ENCODE assay signal across 22 mouse cellular contexts in genomic region chr2:4209234-4209633, GRCm38 (mm10).
DNase-seq lines count a peak whose midpoint lies in the region; ATAC-seq lines count a peak whose summit lies in the region.
"Had no signal": no experiment of that assay in that cellular context is flagged by ENCODE, and none has a peak within 500 bp of the region (broad histone marks: within the 10 kb centered on the region; RNA-seq: fewer than 3 reads in every experiment).

No protein-coding gene starts in this region.

- peak; percentile 49; the same call in 1 of the 2 replicates for ATAC-seq in forebrain, embryonic 12.5 days (ENCODE audit: low FRiP score)
- no peak for ATAC-seq in midbrain, embryonic 15.5 days (replicated peaks)
- no peak; the same call in 1 of the 2 replicates for ATAC-seq in hindbrain, embryonic 14.5 days (ENCODE audit: low FRiP score)
- ATAC-seq: intestine, embryonic 15.5 days had no signal

- no peaks in the 10 kb centered on the region for H3K36me3 ChIP-seq in forebrain, embryonic 12.5 days (replicated peaks)
- H3K36me3 ChIP-seq in forebrain, embryonic 10.5 days (replicated peaks), result no peaks in the 10 kb centered on the region
- H3K36me3 ChIP-seq in midbrain, embryonic 15.5 days (replicated peaks), result no peaks in the 10 kb centered on the region
- no peaks in the 10 kb centered on the region for H3K36me3 ChIP-seq in midbrain, embryonic 10.5 days
- H3K36me3 ChIP-seq in hindbrain, embryonic 14.5 days (replicated peaks; ENCODE audit: control insufficient read depth, insufficient read depth), result no peaks in the 10 kb centered on the region
- no peaks in the 10 kb centered on the region for H3K36me3 ChIP-seq in heart, embryonic 10.5 days
- H3K36me3 ChIP-seq: G1E; heart, embryonic 13.5 days; intestine, embryonic 15.5 days; limb, embryonic 13.5 days; liver, embryonic 13.5 days had no signal

- H3K27me3 ChIP-seq in forebrain, embryonic 12.5 days, result no peaks in the 10 kb centered on the region
- H3K27me3 ChIP-seq in forebrain, embryonic 10.5 days (ENCODE audit: poor library complexity, severe bottlenecking), result no peaks in the 10 kb centered on the region
- H3K27me3 ChIP-seq in midbrain, embryonic 15.5 days (replicated peaks), result no peaks in the 10 kb centered on the region
- H3K27me3 ChIP-seq in midbrain, embryonic 10.5 days (ENCODE audit: low read depth, poor library complexity, severe bottlenecking), result no peaks in the 10 kb centered on the region
- no peaks in the 10 kb centered on the region for H3K27me3 ChIP-seq in hindbrain, embryonic 14.5 days (ENCODE audit: control insufficient read depth, insufficient read depth, low read length)
- H3K27me3 ChIP-seq in heart, embryonic 10.5 days (ENCODE audit: insufficient read depth, poor library complexity, severe bottlenecking), result no peaks in the 10 kb centered on the region
- H3K27me3 ChIP-seq: heart, embryonic 13.5 days; intestine, embryonic 15.5 days; limb, embryonic 13.5 days; liver, embryonic 13.5 days had no signal

- H3K9me3 ChIP-seq in forebrain, embryonic 12.5 days, result no peaks in the 10 kb centered on the region
- H3K9me3 ChIP-seq in forebrain, embryonic 10.5 days, result no peaks in the 10 kb centered on the region
- H3K9me3 ChIP-seq in midbrain, embryonic 15.5 days, result no peaks in the 10 kb centered on the region
- no peaks in the 10 kb centered on the region for H3K9me3 ChIP-seq in midbrain, embryonic 10.5 days (replicated peaks)
- H3K9me3 ChIP-seq in hindbrain, embryonic 14.5 days (ENCODE audit: control insufficient read depth, low read length), result no peaks in the 10 kb centered on the region
- no peaks in the 10 kb centered on the region for H3K9me3 ChIP-seq in heart, embryonic 10.5 days
- H3K9me3 ChIP-seq: G1E; heart, embryonic 13.5 days; intestine, embryonic 15.5 days; liver, embryonic 13.5 days had no signal

- H3K4me1 ChIP-seq in forebrain, embryonic 12.5 days, result no peaks in the 10 kb centered on the region
- H3K4me1 ChIP-seq in forebrain, embryonic 10.5 days, result peaks cover 7% of the 10 kb centered on the region; the same call in 1 of the 2 replicates
- no peaks in the 10 kb centered on the region for H3K4me1 ChIP-seq in midbrain, embryonic 15.5 days
- 0 out of 2 replicates have a peak, but pooled peaks cover 3% of the 10 kb centered on the region for H3K4me1 ChIP-seq in midbrain, embryonic 10.5 days
- no peaks in the 10 kb centered on the region for H3K4me1 ChIP-seq in hindbrain, embryonic 14.5 days (replicated peaks; ENCODE audit: control insufficient read depth, insufficient read depth, low read length)
- no peaks in the 10 kb centered on the region for H3K4me1 ChIP-seq in heart, embryonic 10.5 days
- H3K4me1 ChIP-seq: heart, embryonic 13.5 days; intestine, embryonic 15.5 days; limb, embryonic 13.5 days; liver, embryonic 13.5 days had no signal

- no peak for DNase-seq in forebrain, embryonic 10.5 days (ENCODE audit: extremely low spot score, low spot score)
- no peak for DNase-seq in midbrain, embryonic 10.5 days (ENCODE audit: low spot score)
- DNase-seq in hindbrain, embryonic 14.5 days (ENCODE audit: low spot score), result peak; percentile 62
- DNase-seq in lung, postnatal 10 days, result no peak
- DNase-seq in heart, embryonic 10.5 days (ENCODE audit: low spot score), result no peak
- DNase-seq: adrenal gland, postnatal 25 days; cerebellum, adult 2 months; heart, adult 11 months; heart, postnatal 36 days; kidney, postnatal 4 days; liver, embryonic 13.5 days; lung, embryonic 14.5 days; midbrain, embryonic 14.5 days; right cerebral cortex, postnatal 14 days; thymus, postnatal 36 days had no signal

- H3K4me3 ChIP-seq in forebrain, embryonic 12.5 days (replicated peaks), result no peak overlapping the region
- H3K4me3 ChIP-seq in forebrain, embryonic 10.5 days, result no peak overlapping the region
- H3K4me3 ChIP-seq in midbrain, embryonic 15.5 days, result no peak overlapping the region
- H3K4me3 ChIP-seq in midbrain, embryonic 10.5 days, result no peak overlapping the region
- H3K4me3 ChIP-seq in hindbrain, embryonic 14.5 days (replicated peaks; ENCODE audit: low read length), result no peak overlapping the region
- H3K4me3 ChIP-seq in heart, embryonic 10.5 days, result no peak overlapping the region
- H3K4me3 ChIP-seq: heart, embryonic 13.5 days; intestine, embryonic 15.5 days; limb, embryonic 13.5 days; liver, embryonic 13.5 days had no signal

- H3K9ac ChIP-seq in forebrain, embryonic 12.5 days, result no peak overlapping the region
- H3K9ac ChIP-seq in midbrain, embryonic 15.5 days, result no peak overlapping the region
- no peak overlapping the region for H3K9ac ChIP-seq in hindbrain, embryonic 14.5 days
- H3K9ac ChIP-seq: heart, embryonic 13.5 days; intestine, embryonic 15.5 days; limb, embryonic 13.5 days; liver, embryonic 13.5 days; lung, embryonic 14.5 days had no signal

- no peak overlapping the region for H3K27ac ChIP-seq in forebrain, embryonic 12.5 days
- no peak overlapping the region for H3K27ac ChIP-seq in forebrain, embryonic 10.5 days
- 0 out of 2 replicates have a peak overlapping the region, but pooled peaks have one; percentile 7 for H3K27ac ChIP-seq in midbrain, embryonic 15.5 days
- H3K27ac ChIP-seq in midbrain, embryonic 10.5 days (replicated peaks), result no peak overlapping the region
- peak overlapping the region; percentile 29 for H3K27ac ChIP-seq in hindbrain, embryonic 14.5 days
- no peak overlapping the region for H3K27ac ChIP-seq in heart, embryonic 10.5 days
- H3K27ac ChIP-seq: heart, embryonic 13.5 days; intestine, embryonic 15.5 days; limb, embryonic 13.5 days; liver, embryonic 13.5 days; macrophage had no signal

- H3K4me2 ChIP-seq in forebrain, embryonic 12.5 days, result no peak overlapping the region
- no peak overlapping the region for H3K4me2 ChIP-seq in midbrain, embryonic 15.5 days
- H3K4me2 ChIP-seq in hindbrain, embryonic 14.5 days (replicated peaks), result no peak overlapping the region
- H3K4me2 ChIP-seq: heart, embryonic 13.5 days; intestine, embryonic 15.5 days; limb, embryonic 13.5 days; liver, embryonic 13.5 days; lung, embryonic 14.5 days had no signal

- WGBS in forebrain, embryonic 12.5 days, result 57% methylated on average over 7 of the region's 7 CpGs
- 71% methylated on average over 7 of the region's 7 CpGs for WGBS in forebrain, embryonic 10.5 days
- 49% methylated on average over 7 of the region's 7 CpGs for whole genome bisulfite sequencing in midbrain, embryonic 15.5 days
- WGBS in midbrain, embryonic 10.5 days, result 83% methylated on average over 7 of the region's 7 CpGs
- WGBS in hindbrain, embryonic 14.5 days, result 31% methylated on average over 7 of the region's 7 CpGs
- WGBS in heart, embryonic 10.5 days, result 74% methylated on average over 7 of the region's 7 CpGs

Comparison
In these comparisons a context has a peak if more than half of its experiments do, and no peak if none do; other contexts are left out.
1. H3K27ac ChIP-seq: peak in midbrain, embryonic 15.5 days (single experiment) and hindbrain, embryonic 14.5 days (single experiment); none in forebrain, embryonic 12.5 days (single experiment), forebrain, embryonic 10.5 days (single experiment), midbrain, embryonic 10.5 days (single experiment) and heart, embryonic 10.5 days (single experiment).